Mouse (Mus musculus): ENCODE measurements at regions not wholly inside any gene's neighbourhood (a gene's known extent, or its start where the extent isn't known, plus 50 kb on each side); places are given as distances from the start of the nearest gene placed in this dataset.
"Not testable (repeated sequence)": the region's sequence is repeated elsewhere in the genome, so short reads cannot be mapped to it uniquely, and the experiment has no call there.

- DNase-seq (ENCODE audit: extremely low read depth), result no peak
- Histone ChIP-seq H3K4me3 (replicated peaks in 1 of 3; ENCODE audit: low read depth in 2 of 3, low read length in 2 of 3, poor library complexity in 1 of 3) (no peak overlapping the region), H3K4me1 (ENCODE audit: control insufficient read depth in 1 of 2, insufficient read depth in 2 of 2) (no peaks in the 10 kb centered on the region), H3K36me3 (replicated peaks in 1 of 2; ENCODE audit: control insufficient read depth in 1 of 2, insufficient read depth in 1 of 2, low read length in 1 of 2) (no peaks in the 10 kb centered on the region), H3K27me3 (replicated peaks) (no peaks in the 10 kb centered on the region), H3K79me2 (replicated peaks; ENCODE audit: control insufficient read depth, extremely low read depth, insufficient read depth, poor library complexity, severe bottlenecking) (no peaks in the 10 kb centered on the region), H3K4me2 (ENCODE audit: insufficient read depth, low read depth, poor library complexity, severe bottlenecking) (no peak overlapping the region), H3K9ac (ENCODE audit: insufficient read depth, low read depth) (no peak overlapping the region), H3K9me3 (replicated peaks; ENCODE audit: low read length) (peaks cover 7% of the 10 kb centered on the region), H3K27ac (ENCODE audit: insufficient read depth, low read depth) (no peak overlapping the region)
- dilution Hi-C loops (cut with MboI; ENCODE audit: extremely low pct_ligation_motif_present, extremely low pct_unique_long_range_greater_than_20kb, low sequenced_read_pairs) (no loop called here), in situ Hi-C loops (cut with MboI; ENCODE audit: low pct_ligation_motif_present, low pct_unique_long_range_greater_than_20kb, low sequenced_read_pairs) (no loop called here)
- TF ChIP-seq POLR2AphosphoS2 (IDR thresholded peaks at IDR 0.05; ENCODE audit: low read depth, low read length), result no peak
- no peak for TF ChIP-seq EP300 (IDR thresholded peaks at IDR 0.05; ENCODE audit: low read length)
- no peak for TF ChIP-seq MAX (IDR thresholded peaks at IDR 0.05; ENCODE audit: low read length)
- no peak for TF ChIP-seq MXI1 (IDR thresholded peaks at IDR 0.05; ENCODE audit: low read depth, low read length)
- no peak for TF ChIP-seq JUND (conservative IDR thresholded peaks at IDR 0.05; ENCODE audit: low read depth, low read length)
- no peak for TF ChIP-seq CHD2 (IDR thresholded peaks at IDR 0.05; ENCODE audit: low read length)
- no peak for TF ChIP-seq USF1 (IDR thresholded peaks at IDR 0.05; ENCODE audit: low read depth, low read length)
- TF ChIP-seq NELFE (IDR thresholded peaks at IDR 0.05; ENCODE audit: low read depth, low read length), result no peak
- TF ChIP-seq ZMIZ1 (IDR thresholded peaks at IDR 0.05; ENCODE audit: low read depth, low read length), result no peak
- TF ChIP-seq POLR2A (IDR thresholded peaks at IDR 0.05; ENCODE audit: low read depth, low read length), result no peak
- TF ChIP-seq MAZ (IDR thresholded peaks at IDR 0.05; ENCODE audit: low read depth, low read length), result no peak
- TF ChIP-seq SIN3A (IDR thresholded peaks at IDR 0.05; ENCODE audit: low read length), result no peak
- no peak for TF ChIP-seq CTCF (conservative IDR thresholded peaks at IDR 0.05 in 1 of 2, IDR thresholded peaks at IDR 0.05 in 1 of 2; ENCODE audit: low read depth in 2 of 2, low read length in 2 of 2)
- TF ChIP-seq ZKSCAN1 (IDR thresholded peaks at IDR 0.05; ENCODE audit: borderline replicate concordance, low read depth, low read length), result no peak
- TF ChIP-seq PAX5 (IDR thresholded peaks at IDR 0.05; ENCODE audit: low read length), result no peak
- TF ChIP-seq ELF1 (IDR thresholded peaks at IDR 0.05; ENCODE audit: low read depth, low read length), result no peak
- no peak for TF ChIP-seq E2F4 (IDR thresholded peaks at IDR 0.05; ENCODE audit: insufficient replicate concordance, low read depth, low read length)
- no peak for TF ChIP-seq RAD21 (IDR thresholded peaks at IDR 0.05; ENCODE audit: low read depth, low read length)
- no peak for TF ChIP-seq ZC3H11A (IDR thresholded peaks at IDR 0.05; ENCODE audit: low read depth, low read length)
- TF ChIP-seq ZNF384 (IDR thresholded peaks at IDR 0.05; ENCODE audit: low read depth, low read length), result no peak
Observed at GRCm38 (mm10) chr6:37751701-37752100, 118.9 kb upstream of the Trim24 start.

GRCm38 (mm10) chr6:37761003-37761402 is 109.6 kb upstream of the Trim24 start:
- H3K79me2 ChIP-seq (replicated peaks; ENCODE audit: control insufficient read depth, extremely low read depth, insufficient read depth, poor library complexity, severe bottlenecking); H3K4me3 ChIP-seq (replicated peaks in 1 of 3; ENCODE audit: low read depth in 2 of 3, low read length in 2 of 3, poor library complexity in 1 of 3); H3K4me1 ChIP-seq (ENCODE audit: control insufficient read depth in 1 of 2, insufficient read depth in 2 of 2); DNase-seq (ENCODE audit: extremely low read depth); H3K27ac ChIP-seq (ENCODE audit: insufficient read depth, low read depth); dilution Hi-C loops (cut with MboI; ENCODE audit: extremely low pct_ligation_motif_present, extremely low pct_unique_long_range_greater_than_20kb, low sequenced_read_pairs); H3K27me3 ChIP-seq (replicated peaks); H3K9me3 ChIP-seq (replicated peaks; ENCODE audit: low read length); H3K36me3 ChIP-seq (replicated peaks in 1 of 2; ENCODE audit: control insufficient read depth in 1 of 2, insufficient read depth in 1 of 2, low read length in 1 of 2); H3K9ac ChIP-seq (ENCODE audit: insufficient read depth, low read depth); H3K4me2 ChIP-seq (ENCODE audit: insufficient read depth, low read depth, poor library complexity, severe bottlenecking): not testable (repeated sequence)
- in situ Hi-C loops (cut with MboI; ENCODE audit: low pct_ligation_motif_present, low pct_unique_long_range_greater_than_20kb, low sequenced_read_pairs), result loop anchor here (10.0 kb wide), 1 partner anchor 166 kb away; no protein-coding TSS in a partner anchor
- peak; percentile 53 for TF ChIP-seq ZNF384 (IDR thresholded peaks at IDR 0.05; ENCODE audit: low read depth, low read length)
